Mouse (Mus musculus) gastrocnemius, postnatal 4 days (tissue): ENCODE data around the gene H2-DMa. TPM values are rescaled to one million over a fixed set of nuclear protein-coding genes. Genes with fewer than 3 reads are reported as not detected.

ENCODE experiments used
- DNase-seq, 2 experiments: peaks; one replicate each; pipeline ENCODE4 v3.0.0; 2021 to 2022; ENCODE audit warnings: low spot score in 2 of 2, mixed read lengths in 2 of 2
- long read RNA-seq, 2 experiments: library from polyadenylated mRNA; stranded (forward); transcript quantifications; one replicate each; pipeline ENCODE4 v2.0.0; 2021
- total RNA-seq, 2 experiments: library from RNA; stranded (reverse); gene quantifications; 2 replicates each; pipeline ENCODE4 v1.2.3; 2021

Gene H2-DMa
- 1 to 10 TPM; 7.6 to 8.7 TPM for total RNA-seq
- long read RNA-seq, experiment 1, partial matches to known transcripts, result 0 of 13 reads
- long read RNA-seq, experiment 1, other reads (novel, unspliced or antisense), result 8 of 13 reads
- long read RNA-seq, experiment 2, partial matches to known transcripts, result 0 of 6 reads
- long read RNA-seq, experiment 2, other reads (novel, unspliced or antisense), result 3 of 6 reads

DNA sequence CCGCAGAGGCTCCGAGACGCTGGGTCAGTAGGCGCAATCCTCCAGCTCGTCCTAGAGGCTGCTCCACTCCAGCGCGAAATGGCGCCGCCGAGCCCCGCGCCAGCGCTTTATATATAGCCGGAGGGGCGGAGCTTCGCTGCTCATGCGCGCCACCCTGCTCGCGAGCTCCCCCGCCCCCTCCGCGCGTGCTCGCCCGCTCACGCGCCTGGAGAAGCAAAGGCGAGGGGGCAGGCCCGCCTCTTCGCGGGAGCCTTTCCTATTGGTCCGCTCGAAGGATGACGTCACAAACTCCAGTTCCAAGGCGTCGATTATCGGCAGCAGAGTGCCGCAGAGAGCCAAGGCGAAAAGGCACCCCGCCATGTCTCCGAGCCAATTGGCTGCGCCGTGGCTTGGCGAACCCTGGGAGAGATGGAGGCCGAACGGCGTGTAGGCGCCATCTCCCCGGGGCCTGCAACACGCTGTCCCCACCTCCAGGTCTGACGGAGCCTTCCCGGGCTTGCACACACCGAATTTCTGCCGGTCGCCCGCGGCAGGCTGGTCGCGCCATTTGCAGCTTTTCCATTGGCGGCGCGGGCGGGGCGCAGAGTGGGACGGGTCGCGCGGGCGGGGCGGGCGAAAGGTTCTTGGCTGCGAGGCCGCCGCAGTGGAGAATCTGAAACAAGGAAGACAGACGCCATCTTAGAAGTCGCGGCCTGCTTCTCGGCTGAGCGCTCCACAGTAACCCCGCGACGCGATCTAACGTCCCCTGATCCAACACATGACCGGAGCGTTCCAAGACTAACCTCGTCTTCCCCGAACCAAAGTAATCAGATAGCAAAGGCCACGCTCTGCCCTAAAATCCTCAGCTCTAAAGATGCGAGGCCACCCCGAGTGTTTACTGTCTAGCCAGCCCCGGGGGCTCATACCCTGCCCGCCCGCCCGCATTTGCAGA is at the start of gene H2-DMa:
H2-DMa (plus strand) TSS at position 293 of the 931 bp plus-strand sequence.
- peak; percentile 98 for DNase-seq

- no peak for DNase-seq
Observed at GRCm38 (mm10) chr17:34072091-34072490, 47.2 kb upstream of the H2-DMa start.

DNA sequence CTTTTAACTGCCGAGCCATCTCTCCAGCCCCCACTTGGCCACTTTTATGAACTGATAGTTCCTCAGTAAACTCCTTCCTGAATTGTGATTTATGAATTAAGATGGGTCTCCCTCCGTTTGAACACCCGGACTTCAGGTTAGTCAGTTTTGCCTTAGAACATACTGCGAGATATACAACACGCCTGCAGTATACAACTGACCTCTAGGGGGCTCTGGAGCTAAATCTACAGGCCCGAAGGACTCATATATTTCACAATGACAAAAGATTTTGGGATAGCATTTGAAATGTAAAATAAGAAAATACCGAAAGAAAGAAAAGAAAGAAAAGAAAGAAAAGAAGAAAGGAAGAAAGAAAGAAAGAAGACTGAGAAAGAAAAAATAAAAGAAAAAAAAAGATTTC is 44.1 kb upstream of the H2-DMa start:
- DNase-seq, result peak in 1 of 2 experiments; percentile 57

DNA sequence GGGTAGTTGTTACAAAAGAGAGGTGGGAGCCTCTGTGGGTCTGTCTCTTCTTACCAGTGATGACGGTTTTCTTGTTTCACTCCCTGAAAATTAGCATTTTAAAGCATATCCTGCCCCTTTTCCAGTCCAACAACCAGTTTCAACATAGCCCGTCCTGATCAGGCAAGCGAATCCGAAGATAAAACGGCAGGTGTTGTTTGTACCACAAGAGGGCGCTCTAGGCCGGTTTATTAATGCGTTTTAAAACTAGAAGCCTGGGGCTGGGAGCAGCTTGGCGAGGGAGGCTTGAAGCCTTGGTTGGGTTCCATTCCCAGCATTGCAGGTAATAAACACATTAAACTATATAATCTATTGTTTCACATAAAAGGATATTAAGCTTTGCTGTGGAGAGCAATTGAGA is 41.8 kb upstream of the H2-DMa start:
- peak in 1 of 2 experiments; percentile 62 for DNase-seq

DNA sequence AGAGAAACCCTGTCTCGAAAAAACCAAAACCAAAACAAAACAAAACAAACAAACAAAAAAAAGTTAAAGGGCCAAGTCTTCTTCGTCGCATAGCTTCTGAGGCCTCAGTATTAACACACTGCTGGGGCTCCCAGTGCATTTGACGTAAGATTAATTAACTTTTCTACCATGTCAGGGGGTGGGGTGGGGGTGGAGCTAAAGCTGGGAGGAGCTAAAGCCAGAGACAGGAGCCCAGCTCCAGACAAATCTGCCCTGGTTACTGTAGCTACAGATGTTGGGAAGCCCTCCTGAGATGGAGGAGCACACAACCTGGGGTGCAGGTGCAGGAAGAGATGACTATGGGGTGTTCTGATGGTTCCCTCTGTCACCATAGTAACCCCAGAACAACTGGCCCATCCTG is 41.2 kb upstream of the H2-DMa start:
- DNase-seq, result no peak

- no peak for DNase-seq
Observed at GRCm38 (mm10) chr17:34079002-34079401, 40.3 kb upstream of the H2-DMa start.

- no peak for DNase-seq
Observed at GRCm38 (mm10) chr17:34079621-34080020, 39.7 kb upstream of the H2-DMa start.

DNA sequence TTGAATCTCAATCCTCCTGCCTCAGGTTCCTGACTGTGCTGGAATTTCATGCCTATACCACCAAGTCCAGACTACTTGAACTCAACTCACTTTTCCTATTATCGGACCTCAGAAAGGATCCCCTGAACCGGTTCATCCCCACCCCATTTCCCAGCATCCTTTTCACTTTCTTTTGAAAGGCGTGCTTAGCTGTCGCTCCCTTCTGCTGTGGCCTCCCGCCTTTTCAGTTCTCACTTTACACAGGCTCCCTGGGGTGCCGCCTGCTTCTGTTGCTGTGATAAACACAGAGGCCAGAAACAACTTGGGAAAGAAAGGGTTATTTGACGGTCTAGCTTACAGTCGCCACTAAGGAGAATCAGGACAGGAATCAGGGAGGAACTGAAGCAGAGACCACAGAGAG is 36.2 kb upstream of the H2-DMa start:
- DNase-seq, result no peak

GRCm38 (mm10) chr17:34087386-34087785 is 32.0 kb upstream of the H2-DMa start:
- DNase-seq, result no peak

DNA sequence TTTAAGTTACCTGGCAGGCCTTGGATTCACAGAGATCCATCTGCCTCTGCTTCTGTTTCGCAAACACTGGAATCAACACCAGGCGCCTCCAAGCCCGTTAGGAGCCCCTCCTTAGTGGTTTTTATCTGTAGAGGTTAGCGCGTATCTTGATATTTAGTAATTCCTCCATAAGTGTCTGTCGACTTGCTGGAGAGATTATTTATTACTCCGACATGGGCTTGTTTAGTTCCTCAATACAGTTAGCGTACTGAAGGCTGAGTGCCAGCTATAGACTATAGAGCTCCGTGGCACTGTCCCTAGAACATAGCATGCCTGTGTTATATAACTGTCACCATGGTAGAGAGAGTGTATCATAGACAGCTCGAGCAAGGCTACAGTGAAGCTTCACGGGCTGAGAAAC is 31.2 kb upstream of the H2-DMa start:
- no peak for DNase-seq

DNA sequence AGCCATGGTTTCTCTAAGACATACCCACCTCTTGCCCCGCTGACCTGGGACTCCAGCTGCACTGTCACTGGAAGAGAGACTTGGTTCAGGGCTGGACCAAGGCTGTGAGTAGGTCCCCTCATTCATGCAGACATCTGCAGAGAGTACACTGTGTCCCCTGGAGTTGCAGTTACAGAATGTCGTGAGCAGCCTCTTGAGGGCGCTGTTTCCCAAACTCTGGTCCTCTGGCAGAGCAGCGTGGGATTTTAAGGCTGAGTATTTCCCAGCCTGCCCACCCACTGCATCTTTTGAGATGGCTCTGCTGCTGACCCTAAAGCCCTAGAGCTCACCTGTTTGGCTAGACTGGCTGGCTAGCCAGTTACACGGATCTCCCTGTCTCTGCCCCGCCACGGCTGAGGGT is 28.4 kb upstream of the H2-DMa start:
- no peak for DNase-seq

- no peak for DNase-seq
Observed at GRCm38 (mm10) chr17:34092197-34092875, 27.0 kb upstream of the H2-DMa start, which contains the start of gene H2-Oa. TSS of gene H2-Oa (plus strand) at chr17:34092340.

DNA sequence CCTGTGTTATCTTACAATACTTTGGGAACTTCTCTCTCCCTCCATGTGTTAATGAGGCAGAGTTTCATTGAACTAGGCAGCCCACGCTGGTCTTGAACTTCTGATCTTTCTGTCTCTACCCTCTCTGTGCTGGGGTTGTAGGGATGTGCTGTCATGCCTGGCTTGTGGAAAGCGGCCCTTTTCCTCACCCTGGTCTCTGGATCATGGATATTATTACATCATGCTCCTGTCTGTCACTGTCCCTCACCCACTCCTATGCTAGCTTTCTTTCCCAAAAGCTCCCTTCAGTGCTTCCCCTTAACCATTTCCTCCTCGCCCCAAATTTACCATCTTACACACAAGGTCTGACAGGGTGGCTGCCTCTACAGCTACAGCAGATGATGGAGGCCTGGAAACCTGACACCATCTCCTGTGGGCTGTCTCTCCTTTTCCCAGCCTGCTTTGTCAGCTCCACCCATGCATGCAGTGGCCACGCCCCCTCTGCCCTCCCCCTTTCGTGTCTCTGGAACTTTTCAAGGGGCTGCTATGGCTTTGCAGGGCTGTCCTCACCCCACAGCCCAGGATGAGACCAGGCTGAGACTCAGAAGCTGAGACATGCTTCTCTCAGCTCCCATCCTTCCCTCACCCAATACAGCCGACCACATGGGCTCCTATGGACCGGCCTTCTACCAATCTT is 26.0 kb upstream of the H2-DMa start:
- DNase-seq, result peak in 1 of 2 experiments; percentile 33

DNA sequence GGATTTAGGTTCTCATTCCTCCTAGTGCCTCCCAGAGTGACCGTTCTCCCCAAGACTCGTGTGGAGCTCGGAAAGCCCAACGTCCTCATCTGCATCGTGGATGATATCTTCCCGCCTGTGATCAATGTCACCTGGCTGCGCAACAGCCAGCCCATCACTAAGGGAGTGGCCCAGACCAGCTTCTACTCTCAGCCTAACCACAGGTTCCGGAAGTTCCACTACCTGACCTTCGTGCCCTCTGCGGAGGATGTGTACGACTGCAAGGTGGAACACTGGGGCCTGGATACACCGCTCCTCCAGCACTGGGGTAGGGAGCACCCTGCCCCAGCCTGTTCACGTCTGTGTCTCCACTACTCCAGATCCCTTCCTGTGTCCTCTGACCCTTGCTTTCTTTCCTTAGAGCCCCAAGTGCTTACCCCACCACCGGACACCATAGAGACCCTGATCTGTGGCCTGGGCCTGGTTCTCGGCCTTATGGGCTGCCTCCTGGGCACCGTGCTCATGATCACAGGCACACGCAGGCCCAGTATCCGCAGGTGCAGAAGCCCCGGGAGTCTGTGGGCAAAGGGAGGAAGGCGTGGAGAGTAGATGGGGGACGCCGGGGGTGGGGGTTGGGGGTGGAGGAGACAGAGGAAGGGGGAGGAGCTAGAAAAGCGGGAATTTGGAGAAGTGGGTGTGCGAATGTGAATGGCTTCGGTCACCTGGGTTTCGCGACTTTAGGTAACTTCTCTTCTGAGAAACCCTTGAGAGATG is 24.9 kb upstream of the H2-DMa start:
- no peak for DNase-seq

DNA sequence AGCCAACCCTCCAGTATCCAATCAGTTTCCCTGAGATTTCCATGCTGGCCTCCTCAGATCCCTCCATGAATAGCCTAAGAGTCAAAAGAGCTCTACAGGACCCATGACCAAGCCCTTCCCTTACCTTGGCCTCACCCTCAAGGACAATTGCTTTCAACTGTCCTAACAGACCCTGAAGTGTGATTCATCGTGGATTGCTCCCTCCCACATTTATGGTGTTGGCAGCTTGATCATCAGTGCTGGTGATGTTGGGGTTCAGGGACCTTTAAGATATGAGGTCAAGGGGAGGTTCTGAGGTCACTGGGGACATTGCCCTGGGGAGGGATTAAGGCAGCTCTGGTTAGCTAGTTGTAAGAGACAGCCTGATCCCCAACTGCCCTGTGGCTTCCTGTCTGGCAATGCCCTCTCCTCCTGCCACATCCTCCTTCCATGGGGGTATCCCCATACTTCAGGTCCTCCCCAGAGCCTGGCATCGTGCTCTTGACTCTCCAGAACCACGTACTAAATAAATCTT is 22.8 kb upstream of the H2-DMa start:
- no peak for DNase-seq

- DNase-seq, result no peak
Observed at GRCm38 (mm10) chr17:34097272-34097671, 22.1 kb upstream of the H2-DMa start.

DNA sequence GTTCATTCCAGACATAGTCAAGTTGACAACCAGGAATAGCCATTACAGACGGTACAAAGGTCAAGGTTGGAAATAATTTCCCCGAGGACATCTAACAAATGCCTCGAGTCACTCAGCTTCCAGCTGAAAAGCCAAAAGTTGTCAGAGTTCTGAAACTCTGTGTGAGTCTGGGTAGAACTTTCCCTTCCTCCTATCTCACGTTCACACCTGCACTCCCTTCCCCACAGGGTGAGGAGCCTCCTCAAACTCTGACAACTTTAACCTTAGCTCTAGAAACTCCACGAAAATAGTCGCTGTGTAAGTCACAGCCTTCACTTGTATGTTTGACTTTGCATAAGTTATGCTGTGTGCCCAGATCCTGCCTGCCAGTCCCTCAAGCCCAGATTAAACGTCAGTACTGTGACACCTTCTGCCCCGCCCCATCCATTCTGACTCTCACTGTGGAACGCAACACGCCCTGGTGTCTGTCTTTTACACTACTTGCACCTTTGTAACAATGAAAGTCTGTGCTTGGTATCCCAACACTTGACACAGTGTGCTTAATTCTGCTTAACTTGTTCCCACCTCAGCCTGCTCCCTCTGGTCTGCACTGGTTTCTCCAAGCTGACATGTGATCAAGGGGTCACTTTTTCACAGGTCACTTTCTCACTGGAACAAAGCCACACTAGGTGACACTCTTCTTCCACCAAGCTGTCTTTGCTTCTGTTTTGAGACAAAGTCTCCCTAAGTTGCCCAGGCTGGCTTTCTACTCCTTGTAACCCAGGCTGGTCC is 20.4 kb upstream of the H2-DMa start:
- no peak for DNase-seq

GRCm38 (mm10) chr17:34099531-34099930 is 19.8 kb upstream of the H2-DMa start:
- DNase-seq, result no peak

- no peak for DNase-seq
Observed at GRCm38 (mm10) chr17:34101185-34101584, 18.2 kb upstream of the H2-DMa start.
